Mouse (Mus musculus): Measurements from ENCODE around the gene Emilin1.

The Emilin1 gene

DNA sequence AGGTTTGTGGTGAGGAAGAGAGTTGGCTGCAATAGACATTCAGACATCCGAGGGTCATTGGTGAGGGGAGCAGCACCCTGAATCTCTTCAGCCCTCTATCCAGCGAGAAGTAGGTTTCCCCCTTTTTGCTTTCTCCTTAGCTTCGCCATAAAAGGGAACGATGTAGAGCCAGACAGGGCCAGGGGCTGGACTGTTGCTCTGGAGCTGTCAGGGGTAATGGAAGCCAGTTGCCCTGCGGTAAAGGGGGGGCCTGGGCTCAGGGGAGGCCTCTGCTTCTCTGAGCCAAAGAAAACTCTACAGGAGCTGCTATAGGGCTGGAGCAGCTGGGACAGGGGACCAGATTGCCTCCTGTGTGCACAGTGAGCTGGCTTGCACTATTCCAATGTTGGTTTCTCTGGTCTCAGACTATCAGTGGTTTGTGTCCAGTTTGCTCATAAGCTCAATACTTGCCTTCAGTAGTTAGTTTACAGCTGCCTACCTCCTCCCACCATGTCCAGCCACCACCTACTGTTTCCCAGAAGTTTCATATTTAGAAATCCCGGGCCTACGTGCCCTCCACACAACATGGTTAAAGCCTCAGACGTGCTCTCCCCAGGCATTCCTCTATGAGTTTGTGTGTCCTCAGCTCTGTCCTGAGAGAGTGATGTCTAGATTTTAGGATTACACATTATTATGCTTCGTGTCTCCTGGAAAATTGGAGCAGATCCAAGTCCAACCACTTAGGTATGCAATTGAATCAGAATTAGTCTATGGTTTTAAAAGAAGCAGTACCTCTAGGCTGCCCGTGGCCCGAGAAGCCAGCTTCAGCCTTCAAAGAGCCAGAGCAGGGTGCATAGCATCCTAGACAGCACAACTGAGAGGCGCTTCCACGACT lies 4.5 kb upstream of the Emilin1 start:
- DNase-seq, result peak; percentile 41

DNA sequence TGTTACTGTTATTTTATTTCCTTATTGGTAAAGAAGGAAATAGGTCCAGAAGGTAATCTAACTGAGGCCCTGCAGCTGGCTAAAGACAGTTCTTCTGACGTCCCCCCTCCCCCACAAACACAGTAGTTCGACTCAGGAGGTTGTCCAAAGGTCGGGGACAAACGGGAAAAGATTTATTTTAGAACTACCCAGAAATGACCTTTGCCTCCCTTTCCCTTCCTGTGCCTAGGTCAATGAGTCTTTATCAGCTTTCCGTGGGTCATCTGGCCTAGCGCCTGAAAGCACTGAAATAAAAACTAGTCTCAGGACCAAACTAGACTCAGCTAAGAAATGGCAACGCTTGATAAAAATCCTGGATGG lies 3.9 kb upstream of the Emilin1 start:
- no peak for DNase-seq

DNA sequence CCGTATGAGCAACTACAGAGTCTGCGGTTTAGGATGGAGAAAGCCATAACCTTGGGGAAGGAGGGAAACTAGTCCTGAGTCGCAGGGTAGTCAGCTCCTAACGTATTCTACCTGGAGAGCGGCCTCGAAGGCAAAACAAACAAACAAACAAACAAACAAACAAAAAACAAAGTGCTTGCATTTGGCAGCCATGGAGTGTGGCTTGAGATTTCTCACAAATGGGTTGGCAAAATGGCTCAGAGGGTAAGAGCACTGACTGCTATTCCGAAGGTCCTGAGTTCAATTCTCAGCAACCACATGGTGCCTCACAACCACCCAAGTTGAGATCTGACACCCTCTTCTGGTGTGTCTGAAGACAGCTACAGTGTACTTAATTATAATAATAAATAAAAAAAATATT lies 3.3 kb upstream of the Emilin1 start:
- DNase-seq, result no peak

DNA sequence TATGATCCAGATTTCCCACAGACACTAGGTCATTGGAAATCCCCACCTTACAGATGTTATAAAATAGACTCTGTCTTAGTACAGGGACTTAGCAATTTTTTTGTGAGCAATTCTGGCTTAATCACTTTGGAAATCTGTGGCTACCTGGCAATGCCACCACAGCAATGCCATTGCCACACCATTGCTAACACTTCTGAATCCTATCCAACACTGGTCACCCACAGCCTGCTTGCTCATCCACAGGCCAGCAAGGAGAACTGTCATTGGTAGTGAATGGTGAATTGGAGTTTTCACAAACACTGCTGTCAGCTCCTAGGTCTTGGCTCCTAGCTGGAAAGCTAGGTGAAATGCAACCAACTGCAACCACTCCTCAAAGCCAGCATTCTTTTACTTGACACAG lies 2.7 kb upstream of the Emilin1 start:
- no peak for DNase-seq

GRCm38 (mm10) chr5:30912156-30912555 lies 1.0 kb upstream of the Emilin1 start:
- DNase-seq, result no peak

GRCm38 (mm10) chr5:30914101-30914635 lies 966 bp downstream of the Emilin1 start:
- no peak for DNase-seq

GRCm38 (mm10) chr5:30914849-30915248 lies 1.6 kb downstream of the Emilin1 start:
- no peak for DNase-seq

GRCm38 (mm10) chr5:30915456-30915855 lies 2.3 kb downstream of the Emilin1 start:
- no peak for DNase-seq

GRCm38 (mm10) chr5:30915974-30916433 lies 2.8 kb downstream of the Emilin1 start:
- peak; percentile 79 for DNase-seq

- no peak for DNase-seq
These were observed 3.6 kb downstream of the Emilin1 start for GRCm38 (mm10) chr5:30916841-30917240.

GRCm38 (mm10) chr5:30917348-30917747 lies 4.1 kb downstream of the Emilin1 start:
- DNase-seq, result no peak

GRCm38 (mm10) chr5:30917891-30918670 lies 4.9 kb downstream of the Emilin1 start:
- DNase-seq, result no peak

GRCm38 (mm10) chr5:30918691-30919090 lies 5.5 kb downstream of the Emilin1 start:
- no peak for DNase-seq

DNA sequence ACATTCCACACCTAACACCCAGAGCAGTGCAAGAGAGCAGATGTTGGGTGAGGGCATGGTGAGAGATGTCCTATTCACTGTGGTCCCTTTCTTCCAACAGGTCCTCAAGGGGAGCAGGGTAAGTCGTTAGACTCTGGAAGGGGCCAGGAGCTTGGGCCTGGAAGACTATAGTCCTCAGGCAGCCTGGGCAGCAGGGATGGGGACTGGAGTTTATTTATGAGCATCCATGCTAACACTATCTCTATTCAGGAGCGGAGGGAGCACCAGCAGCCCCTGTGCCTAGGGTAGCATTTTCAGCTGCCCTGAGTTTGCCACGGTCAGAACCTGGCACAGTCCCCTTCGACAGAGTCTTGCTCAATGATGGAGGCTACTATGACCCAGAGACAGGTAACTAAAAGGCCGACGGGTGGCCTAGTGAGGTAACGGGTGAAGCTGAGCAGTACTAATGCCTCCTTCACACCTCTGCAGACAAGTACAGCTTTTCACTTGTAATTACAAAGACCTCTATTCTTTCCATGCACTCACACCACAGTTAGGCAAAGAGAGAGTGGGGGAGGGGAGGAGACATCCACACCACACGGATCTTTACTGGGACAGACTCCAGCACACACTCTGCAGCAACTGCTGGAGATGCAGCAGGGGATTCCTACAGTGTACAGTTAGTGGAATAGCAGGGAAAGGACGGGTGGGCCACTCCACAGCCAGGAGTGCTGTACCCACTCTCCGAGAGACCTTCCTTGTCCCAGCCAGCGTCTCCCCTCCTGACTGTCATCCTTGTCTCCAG lies 6.8 kb downstream of the Emilin1 start:
- DNase-seq, result no peak

GRCm38 (mm10) chr5:30920621-30921020 lies 7.4 kb downstream of the Emilin1 start:
- no peak for DNase-seq

DNA sequence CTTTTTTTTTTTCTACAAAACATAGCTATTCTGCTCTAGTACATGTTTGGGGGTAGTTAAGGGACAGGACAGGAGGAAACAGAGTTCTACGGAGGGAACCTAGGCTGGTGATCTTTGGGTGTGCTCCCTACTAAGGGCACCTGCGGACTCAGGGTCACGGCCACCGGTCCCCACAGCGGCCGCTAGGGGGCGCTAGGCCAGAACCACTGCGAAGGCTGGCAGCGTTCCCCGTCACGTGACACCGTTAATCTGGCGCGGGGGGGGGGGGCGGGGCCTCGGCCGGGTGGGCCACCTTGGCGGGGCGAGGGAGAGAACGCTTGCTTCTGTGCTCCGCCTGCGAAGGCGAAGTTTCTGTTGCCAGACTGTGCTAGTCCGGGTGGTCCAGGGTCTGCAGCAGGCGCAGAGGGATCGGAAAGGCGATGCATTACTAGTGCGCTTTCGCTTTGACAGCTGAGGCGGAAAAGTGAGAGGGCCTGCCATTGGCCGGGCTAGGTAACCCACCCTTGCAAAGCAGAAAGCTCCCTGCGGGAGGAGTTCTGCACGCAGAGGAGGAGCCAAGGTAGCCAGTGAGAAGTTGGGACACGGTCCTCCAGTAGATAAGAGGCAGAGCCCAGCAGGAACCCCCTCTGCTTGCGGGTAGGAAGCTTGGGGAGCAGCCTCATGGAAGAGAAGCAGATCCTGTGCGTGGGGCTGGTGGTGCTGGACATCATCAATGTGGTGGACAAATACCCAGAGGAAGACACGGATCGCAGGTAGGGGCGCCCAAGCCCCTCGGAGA lies 8.2 kb downstream of the Emilin1 start, which contains the start of gene Khk:
Khk (plus strand) TSS at position 176 of the 778 bp plus-strand sequence.
- peak; percentile 95 for DNase-seq

DNA sequence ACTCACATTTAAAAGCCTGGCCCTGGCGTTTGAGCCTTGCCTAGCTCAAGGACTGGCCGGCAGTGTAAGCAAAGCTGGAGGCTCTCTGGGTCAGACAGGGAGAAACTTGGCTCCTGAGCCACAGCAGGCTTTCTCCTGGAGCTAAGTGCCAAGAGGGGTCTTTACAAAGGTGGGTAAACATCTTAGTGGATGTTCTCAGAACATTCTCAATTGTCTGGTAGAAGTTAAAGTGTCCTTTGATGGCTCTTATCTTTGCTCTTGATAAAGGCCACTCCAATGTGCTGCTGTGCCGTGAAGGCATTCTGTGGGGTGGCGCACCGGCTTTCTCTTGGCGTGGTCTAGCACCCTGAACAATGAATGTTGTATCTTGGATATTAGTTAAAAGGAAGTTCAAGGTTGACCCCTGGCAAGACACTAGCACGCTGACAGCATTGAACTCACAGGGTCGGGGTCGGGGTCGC lies 9.4 kb downstream of the Emilin1 start:
- no peak for DNase-seq

DNA sequence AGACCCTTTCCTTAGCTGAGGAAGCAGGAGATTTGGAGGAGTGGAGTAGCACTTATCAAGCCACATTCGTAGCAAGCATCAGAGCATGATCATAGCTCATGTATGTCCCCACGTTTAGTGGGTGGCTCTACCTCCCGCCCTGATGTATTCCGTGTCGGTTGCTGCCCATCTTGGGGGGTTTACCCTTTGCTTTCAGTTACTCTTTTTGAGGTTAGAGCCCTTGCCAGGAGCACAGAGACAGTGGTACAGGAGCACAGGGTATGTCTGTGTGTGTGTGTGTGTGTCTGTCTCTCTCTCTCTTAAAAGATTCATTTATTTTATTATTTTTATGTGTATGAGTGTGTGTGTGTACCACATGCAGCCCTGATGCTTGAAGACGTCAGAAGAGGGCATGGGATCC lies 9.9 kb downstream of the Emilin1 start:
- no peak for DNase-seq

DNA sequence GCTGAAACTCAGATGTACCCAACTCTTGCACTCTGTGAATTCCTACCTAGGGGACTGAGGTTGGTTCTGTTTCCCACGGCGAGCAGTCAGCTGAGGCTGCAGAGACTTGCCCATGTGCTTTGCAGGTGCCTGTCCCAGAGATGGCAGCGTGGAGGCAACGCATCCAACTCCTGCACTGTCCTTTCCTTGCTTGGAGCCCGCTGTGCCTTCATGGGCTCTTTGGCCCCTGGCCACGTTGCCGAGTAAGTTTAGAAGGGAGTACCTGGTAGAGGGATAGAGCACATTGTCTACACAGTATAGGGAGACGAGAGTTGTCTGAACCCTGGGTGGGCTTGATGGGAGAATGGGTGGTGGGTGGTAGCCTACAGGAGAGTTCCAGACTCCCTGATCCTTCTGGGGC lies 11.4 kb downstream of the Emilin1 start:
- no peak for DNase-seq

GRCm38 (mm10) chr5:30925217-30925616 lies 12.0 kb downstream of the Emilin1 start:
- DNase-seq, result no peak

- DNase-seq, result no peak
These were observed 12.9 kb downstream of the Emilin1 start for GRCm38 (mm10) chr5:30926073-30926472.

All from liver (tissue).